Mouse (Mus musculus) neural tube, embryonic 11.5 days (tissue): ENCODE results near the gene Eps15l1. TPM values are rescaled to one million over a fixed set of nuclear protein-coding genes. Genes with fewer than 3 reads are reported as not detected.

Experiments used
- ATAC-seq: fragments of 200-750 bp; cut with Nextera tagmentation; 2 replicates; pipeline ENCODE4 v1.8.0; 2017; ENCODE audit warnings: moderate number of reproducible peaks, mild to moderate bottlenecking, moderate TSS enrichment, moderate library complexity; ENCODE audit not compliant: insufficient read depth, low FRiP score, low TSS enrichment
- DNase-seq: peaks from one replicate; pipeline ENCODE4 v3.0.0-alpha.2; 2015; ENCODE audit warnings: low spot score
- H3K27ac ChIP-seq: fragments of 300-500 bp; sonication (generic); 2 replicates; pipeline ENCODE4 v1.5.1; 2014; ENCODE audit warnings: low read depth, mild to moderate bottlenecking, low read length
- H3K27me3 ChIP-seq: fragments of 300-500 bp; sonication (generic); 2 replicates; pipeline ENCODE4 v1.6.1; 2014; ENCODE audit warnings: mild to moderate bottlenecking, low read length, mixed read lengths; ENCODE audit not compliant: control insufficient read depth, insufficient read depth
- H3K36me3 ChIP-seq: fragments of 300-500 bp; sonication (generic); 2 replicates; pipeline ENCODE4 v1.6.1; 2014; ENCODE audit warnings: mild to moderate bottlenecking, low read length, moderate library complexity, mixed read lengths; ENCODE audit not compliant: control insufficient read depth, insufficient read depth
- H3K4me1 ChIP-seq: fragments of 300-500 bp; sonication (generic); 2 replicates; pipeline ENCODE4 v1.6.1; 2014; ENCODE audit warnings: low read length, mixed read lengths; ENCODE audit not compliant: control insufficient read depth, insufficient read depth
- H3K4me2 ChIP-seq: fragments of 300-500 bp; sonication (generic); 2 replicates; pipeline ENCODE4 v1.6.1; 2014; ENCODE audit warnings: low read depth, mild to moderate bottlenecking, moderate library complexity
- H3K4me3 ChIP-seq: fragments of 300-500 bp; sonication (generic); 2 replicates; pipeline ENCODE4 v1.5.1; 2014; ENCODE audit warnings: low read depth, low read length
- H3K9ac ChIP-seq: fragments of 300-500 bp; sonication (generic); 2 replicates; pipeline ENCODE4 v1.6.1; 2014; ENCODE audit warnings: mild to moderate bottlenecking, low read length
- H3K9me3 ChIP-seq: fragments of 300-500 bp; sonication (generic); 2 replicates; pipeline ENCODE4 v1.6.1; 2016; ENCODE audit warnings: low read length; ENCODE audit not compliant: control insufficient read depth
- WGBS: fragments of 180-500 bp; shearing (Covaris S2); extraction: QIAGEN DNeasy Blood & Tissue Kit; methylation state at CpG from one replicate; pipeline ENCODE4 v1.1.7; 2014; 5-methylcytosine and 5-hydroxymethylcytosine counted together
- polyA plus RNA-seq: library from polyadenylated mRNA; unstranded; fragments of >200 nt; fragmentation: Nextera tagmentation; extraction: Ambion mirVana; gene quantifications from 2 replicates; pipeline ENCODE4 v1.2.1, GENCODE M21; 2014

Eps15l1 gene
- polyA plus RNA-seq, 1 experiment from 2014 or later: 81.0 TPM

DNA sequence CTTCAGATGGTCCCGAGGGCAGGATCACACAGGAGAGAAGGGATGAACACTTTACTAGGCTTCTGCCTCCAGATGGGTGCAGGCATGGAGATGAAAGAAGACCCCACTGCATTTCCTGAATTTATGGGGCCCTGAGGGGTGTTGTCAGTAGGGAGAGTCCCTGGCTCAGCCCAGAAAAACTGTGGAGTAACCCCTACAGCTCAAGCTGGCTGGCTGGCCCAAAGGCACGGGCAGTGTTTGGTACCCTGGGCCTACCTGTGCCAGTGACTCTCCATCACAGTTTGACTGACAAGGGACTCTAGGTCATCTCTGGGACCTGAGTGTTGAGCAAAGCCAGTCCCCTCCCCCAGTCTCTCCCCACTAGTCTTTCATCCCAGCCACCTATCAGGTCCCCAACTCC, 96.6 kb downstream of the Eps15l1 start:
- no peak overlapping the region for H3K9ac ChIP-seq
- H3K4me3 ChIP-seq: no peak overlapping the region
- peaks cover 4% of the 10 kb centered on the region; the same call in 1 of the 2 replicates for H3K4me1 ChIP-seq
- no peaks in the 10 kb centered on the region for H3K9me3 ChIP-seq
- H3K4me2 ChIP-seq: no peak overlapping the region
- ATAC-seq (no peak), DNase-seq (no peak)
- H3K27me3 ChIP-seq: peaks cover 19% of the 10 kb centered on the region
- no peak overlapping the region for H3K27ac ChIP-seq
- 69% methylated on average over 2 of the region's 2 CpGs for WGBS
- no peaks in the 10 kb centered on the region for H3K36me3 ChIP-seq

DNA sequence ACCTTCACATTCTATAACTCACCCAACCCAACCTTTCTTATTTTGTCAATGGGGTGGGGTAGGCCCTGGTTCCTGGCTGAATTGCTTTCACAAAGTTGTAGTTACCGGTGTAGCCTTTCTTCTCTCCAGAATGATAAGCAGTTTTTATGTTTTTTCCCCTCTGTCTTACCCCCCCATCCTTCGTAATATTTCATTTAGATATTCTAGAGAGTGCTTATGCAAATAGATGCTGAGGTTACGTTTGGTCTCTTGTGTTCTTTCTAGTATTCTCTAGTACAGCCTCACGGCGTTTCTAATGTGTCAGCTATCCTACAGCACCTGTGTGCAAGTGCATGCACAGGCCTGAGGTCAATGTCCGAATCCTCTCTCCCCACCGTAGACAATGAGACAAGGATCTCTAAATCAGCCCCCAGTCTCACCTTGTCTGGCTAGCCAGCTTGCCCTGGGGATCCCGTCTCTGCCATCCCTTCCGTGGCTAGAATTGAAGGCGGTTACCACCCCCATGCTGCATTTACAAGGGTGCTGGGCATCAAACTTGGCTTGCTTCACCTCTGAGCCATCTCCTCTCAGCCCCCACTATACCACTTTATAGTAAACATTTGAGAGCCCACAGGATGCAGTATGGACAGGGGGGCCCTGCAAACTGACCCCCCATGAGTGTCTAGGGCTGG, 97.1 kb downstream of the Eps15l1 start:
- 89% methylated on average over 10 of the region's 10 CpGs for WGBS
- Histone ChIP-seq H3K36me3 (no peaks in the 10 kb centered on the region), H3K4me2 (no peak overlapping the region), H3K27ac (no peak overlapping the region), H3K27me3 (peaks cover 25% of the 10 kb centered on the region), H3K4me3 (no peak overlapping the region), H3K9ac (no peak overlapping the region), H3K9me3 (no peaks in the 10 kb centered on the region), H3K4me1 (peaks cover 5% of the 10 kb centered on the region; the same call in 1 of the 2 replicates)
- no peak for DNase-seq
- ATAC-seq: no peak

DNA sequence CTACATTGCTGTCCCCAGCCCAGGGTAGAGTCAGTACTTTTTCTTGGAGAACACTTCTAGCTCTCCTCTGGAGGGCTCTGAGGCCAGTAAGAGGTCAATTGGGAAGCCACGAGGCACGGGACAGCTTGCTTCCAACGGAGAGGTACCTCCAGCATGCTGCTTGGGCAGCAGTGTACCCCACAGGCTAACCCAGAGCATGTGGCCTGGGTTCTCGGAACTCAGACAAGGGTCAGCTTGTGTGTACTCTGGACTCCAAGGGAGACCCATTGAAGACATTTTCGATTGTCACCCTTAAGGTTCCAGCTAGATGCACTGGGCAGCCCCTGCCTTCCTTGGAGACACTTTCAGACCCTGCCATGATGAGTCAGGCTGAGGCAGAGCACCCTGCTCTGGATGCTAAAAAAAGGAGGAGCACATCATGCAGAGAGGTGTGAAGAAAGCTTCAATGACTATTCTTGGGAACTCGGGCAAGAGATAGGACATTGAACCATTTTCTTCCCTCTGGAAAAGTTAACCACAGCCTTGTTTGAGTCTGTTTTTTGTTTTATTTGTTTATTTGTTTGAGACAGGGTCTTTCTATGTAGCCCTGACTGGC, 98.0 kb downstream of the Eps15l1 start:
- no peak for ATAC-seq
- H3K4me2 ChIP-seq: no peak overlapping the region
- peaks cover 8% of the 10 kb centered on the region; the same call in 1 of the 2 replicates for H3K4me1 ChIP-seq
- H3K27me3 ChIP-seq: peaks cover 29% of the 10 kb centered on the region
- H3K9me3 ChIP-seq: no peaks in the 10 kb centered on the region
- no peak overlapping the region for H3K9ac ChIP-seq
- DNase-seq: no peak
- 62% methylated on average over 6 of the region's 6 CpGs for WGBS
- no peaks in the 10 kb centered on the region for H3K36me3 ChIP-seq
- H3K4me3 ChIP-seq: no peak overlapping the region
- H3K27ac ChIP-seq: no peak overlapping the region

DNA sequence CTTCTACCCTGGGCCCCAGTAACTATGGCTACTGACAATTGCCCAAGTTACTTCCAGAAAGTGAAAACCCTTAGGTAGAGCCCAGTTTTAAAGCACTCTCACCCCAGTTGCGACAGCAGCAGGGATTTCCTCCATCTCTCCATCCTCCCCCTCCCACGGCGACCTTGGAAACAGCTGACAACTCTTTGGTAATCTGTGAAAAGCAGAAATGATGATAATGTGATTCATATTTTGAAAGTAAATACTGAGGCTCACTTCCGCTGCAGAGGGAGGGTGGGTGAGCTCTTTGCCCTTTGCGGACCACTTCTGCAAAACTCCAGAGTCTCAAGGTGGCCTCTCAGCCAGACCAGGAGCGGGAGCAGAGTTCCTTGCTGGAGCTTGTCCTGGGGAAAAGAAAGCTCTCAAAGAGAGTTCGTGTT, 98.8 kb downstream of the Eps15l1 start:
- DNase-seq (no peak), ATAC-seq (no peak)
- no peak overlapping the region for H3K4me3 ChIP-seq
- no peak overlapping the region for H3K9ac ChIP-seq
- no peaks in the 10 kb centered on the region for H3K36me3 ChIP-seq
- peaks cover 8% of the 10 kb centered on the region; the same call in 1 of the 2 replicates for H3K4me1 ChIP-seq
- no peak overlapping the region for H3K4me2 ChIP-seq
- no peak overlapping the region for H3K27ac ChIP-seq
- H3K9me3 ChIP-seq: no peaks in the 10 kb centered on the region
- 85% methylated on average over 7 of the region's 7 CpGs for WGBS
- H3K27me3 ChIP-seq: peaks cover 29% of the 10 kb centered on the region

DNA sequence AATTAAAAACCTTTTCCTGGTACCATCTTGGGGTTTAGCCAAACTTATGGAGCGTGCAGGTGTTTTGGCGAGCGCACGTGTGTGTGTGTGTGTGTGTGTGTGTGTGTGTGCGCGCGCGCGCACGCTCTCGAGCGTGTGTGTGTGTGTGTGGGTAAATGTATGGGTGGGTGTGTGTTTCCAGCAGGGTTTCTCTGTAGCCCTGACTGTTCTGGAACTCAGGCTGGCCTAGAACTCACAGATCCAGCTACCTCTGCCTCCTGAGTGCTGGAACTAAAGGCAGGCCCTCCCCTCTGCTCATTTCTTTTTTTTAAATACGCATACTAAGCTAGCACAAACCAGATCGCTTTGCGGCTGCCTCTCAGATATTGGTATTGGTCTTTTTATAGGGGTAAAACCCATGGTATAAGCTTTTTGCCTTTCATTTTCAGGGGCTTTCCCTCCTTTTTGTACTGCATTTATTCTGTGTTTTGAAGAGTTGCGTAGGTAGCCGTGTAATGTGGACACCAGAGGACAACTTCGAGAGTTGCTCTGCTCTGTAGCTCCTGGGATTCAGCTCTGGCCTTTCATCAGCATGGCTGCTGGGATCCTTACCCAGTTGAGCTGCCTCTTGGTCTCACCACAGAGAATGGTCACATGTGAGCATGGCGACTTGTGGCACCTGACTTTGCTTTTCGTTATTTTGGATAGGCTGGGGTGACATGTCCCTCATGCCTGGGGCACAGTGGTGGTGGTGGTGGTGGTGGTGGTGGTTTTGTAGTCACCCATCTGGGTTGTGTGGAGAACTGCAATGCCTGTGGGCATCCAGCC, 99.4 kb downstream of the Eps15l1 start:
- Histone ChIP-seq H3K36me3 (no peaks in the 10 kb centered on the region), H3K9me3 (no peaks in the 10 kb centered on the region), H3K9ac (no peak overlapping the region), H3K4me3 (no peak overlapping the region), H3K4me1 (peaks cover 8% of the 10 kb centered on the region), H3K27me3 (peaks cover 29% of the 10 kb centered on the region), H3K27ac (no peak overlapping the region), H3K4me2 (no peak overlapping the region)
- WGBS: 95% methylated on average over 20 of the region's 20 CpGs
- no peak for DNase-seq
- ATAC-seq: no peak

DNA sequence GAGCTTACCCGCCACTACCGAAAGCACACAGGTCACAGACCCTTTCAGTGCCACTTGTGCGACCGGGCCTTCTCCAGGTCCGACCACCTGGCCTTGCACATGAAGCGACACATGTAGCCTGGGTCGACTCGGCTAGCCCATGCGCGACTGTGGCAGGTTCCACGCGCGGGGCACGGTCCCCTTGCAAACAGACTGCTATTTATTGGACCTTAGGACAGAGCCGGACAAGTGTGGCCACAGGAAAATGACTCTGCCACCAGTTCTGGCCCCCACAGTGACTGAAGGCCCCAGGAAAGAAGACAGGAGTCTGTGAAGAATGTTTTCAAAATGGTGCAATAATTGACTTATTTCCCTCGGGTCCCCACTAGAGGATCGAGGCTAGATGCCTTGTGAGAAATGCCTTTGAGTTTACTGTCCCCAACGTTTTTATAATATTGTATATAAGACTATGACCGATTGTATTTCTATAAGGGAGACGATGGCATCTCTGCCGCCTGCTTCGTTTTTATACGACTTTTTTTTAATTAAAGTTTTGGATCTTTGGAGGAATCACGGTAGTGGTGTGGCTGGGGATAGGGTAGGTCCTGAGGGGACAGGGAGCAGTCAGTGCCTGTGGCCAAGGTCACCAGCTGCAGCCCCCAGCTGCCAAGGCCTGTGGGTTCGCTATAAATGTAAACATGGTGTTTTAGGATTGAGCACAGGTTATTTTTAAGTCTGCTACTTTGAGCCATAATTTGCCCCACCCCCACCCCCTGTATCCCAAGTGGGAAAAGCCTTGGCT, 100.3 kb downstream of the Eps15l1 start:
- 0 out of 2 replicates have a peak overlapping the region, but pooled peaks have one; percentile 2 for H3K4me2 ChIP-seq

DNA sequence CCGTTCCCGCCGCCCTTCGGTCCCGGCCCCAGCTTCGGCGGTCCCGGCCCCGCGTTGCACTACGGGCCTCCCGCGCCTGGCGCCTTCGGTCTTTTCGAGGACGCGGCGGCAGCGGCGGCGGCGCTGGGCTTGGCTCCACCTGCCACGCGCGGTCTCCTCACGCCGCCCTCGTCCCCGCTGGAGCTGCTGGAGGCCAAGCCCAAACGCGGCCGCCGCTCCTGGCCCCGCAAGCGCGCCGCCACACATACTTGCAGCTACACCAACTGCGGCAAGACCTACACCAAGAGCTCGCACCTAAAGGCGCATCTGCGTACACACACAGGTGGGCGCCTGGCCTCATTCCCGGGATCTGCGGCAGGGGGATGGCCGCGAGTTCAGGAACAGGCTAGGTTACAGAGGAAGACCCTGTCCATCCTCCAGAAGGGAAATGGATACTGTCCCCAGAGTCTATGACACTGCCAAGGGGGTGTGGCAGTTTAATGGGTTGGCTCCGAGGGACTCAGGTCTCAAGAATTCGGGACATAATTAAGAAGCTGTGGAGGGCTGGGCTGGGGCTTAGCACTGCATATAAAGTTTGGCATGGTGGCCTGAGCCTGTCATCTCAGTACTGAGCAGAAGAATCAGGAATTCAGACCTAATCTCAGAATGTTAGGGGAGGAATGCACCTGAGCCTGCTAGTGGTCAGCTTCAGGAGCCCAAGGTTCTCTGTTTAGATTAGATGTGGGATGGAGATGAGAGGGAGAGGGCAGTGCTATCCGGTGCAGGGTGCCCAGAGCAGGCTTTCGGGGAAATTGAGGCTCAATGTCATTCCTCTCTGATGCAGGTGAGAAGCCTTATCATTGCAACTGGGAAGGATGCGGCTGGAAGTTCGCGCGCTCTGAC, 101.1 kb downstream of the Eps15l1 start:
- no peaks in the 10 kb centered on the region for H3K9me3 ChIP-seq
- H3K9ac ChIP-seq: peak overlapping the region; percentile 54; the same call in 1 of the 2 replicates
- H3K4me2 ChIP-seq: peak overlapping the region; percentile 86
- H3K27ac ChIP-seq: no peak overlapping the region
- no peak for ATAC-seq
- no peak for DNase-seq
- H3K36me3 ChIP-seq: no peaks in the 10 kb centered on the region
- H3K4me1 ChIP-seq: peaks cover 8% of the 10 kb centered on the region
- 8% methylated on average over 47 of the region's 55 CpGs for WGBS
- peak overlapping the region; percentile 46 for H3K4me3 ChIP-seq
- H3K27me3 ChIP-seq: peaks cover 29% of the 10 kb centered on the region

More for the DNA sequence above, 100.3 kb downstream of the Eps15l1 start:
- WGBS: 57% methylated on average over 25 of the region's 25 CpGs
- no peak for ATAC-seq
- peaks cover 29% of the 10 kb centered on the region for H3K27me3 ChIP-seq
- H3K27ac ChIP-seq: no peak overlapping the region
- peaks cover 8% of the 10 kb centered on the region for H3K4me1 ChIP-seq
- no peaks in the 10 kb centered on the region for H3K9me3 ChIP-seq
- H3K36me3 ChIP-seq: no peaks in the 10 kb centered on the region
- H3K4me3 ChIP-seq: no peak overlapping the region
- DNase-seq: no peak
- no peak overlapping the region for H3K9ac ChIP-seq
